In the genomic region with DNA sequence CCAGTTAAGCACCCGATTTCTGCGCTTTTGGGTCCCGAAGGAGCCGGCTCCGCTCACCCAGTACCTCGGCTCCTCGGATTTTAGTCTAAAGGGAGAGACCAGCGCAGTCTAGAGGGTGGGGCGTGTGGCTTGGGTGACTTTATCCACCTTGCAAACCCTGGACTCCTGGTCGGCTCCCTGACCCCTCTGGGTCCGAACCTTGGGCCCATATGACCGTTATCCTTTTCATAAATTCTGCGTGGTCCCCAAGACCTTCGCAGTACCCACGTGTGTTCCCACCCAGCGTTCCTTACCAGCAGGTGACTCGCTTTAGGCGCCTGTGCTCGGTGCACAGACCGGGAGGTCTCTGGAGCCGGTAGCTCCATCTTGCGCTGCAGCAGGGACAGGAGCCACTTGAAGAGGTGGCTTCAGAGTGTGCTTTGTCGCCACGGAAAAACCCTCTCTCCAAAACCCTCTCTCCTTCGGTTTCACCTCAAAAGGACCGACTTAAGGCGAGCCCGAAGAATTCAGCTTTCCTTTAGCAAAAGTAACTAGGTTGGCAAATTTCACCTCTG, we compare ENCODE assay signal across 7 mouse cellular contexts.
DNase-seq lines count a peak whose midpoint lies in the region; ATAC-seq and TF ChIP-seq lines count a peak whose summit lies in the region.

No protein-coding gene starts in this region.

- WGBS in lung, adult 2 months, result 2% methylated on average over 28 of the region's 28 CpGs
- WGBS in embryonic facial prominence, embryonic 15.5 days, result under 1% methylated on average over 28 of the region's 28 CpGs
- under 1% methylated on average over 28 of the region's 28 CpGs for WGBS in hindbrain, embryonic 15.5 days
- under 1% methylated on average over 28 of the region's 28 CpGs for WGBS in midbrain, embryonic 11.5 days

- H3K4me1 ChIP-seq in lung, adult 2 months (ENCODE audit: control insufficient read depth, insufficient read depth, low read length), result no peaks in the 10 kb centered on the region
- peaks cover 22% of the 10 kb centered on the region; the same call in 1 of the 2 replicates for H3K4me1 ChIP-seq in embryonic facial prominence, embryonic 15.5 days
- peaks cover 16% of the 10 kb centered on the region for H3K4me1 ChIP-seq in hindbrain, embryonic 15.5 days (replicated peaks)
- no peaks in the 10 kb centered on the region for H3K4me1 ChIP-seq in midbrain, embryonic 11.5 days (ENCODE audit: control insufficient read depth, insufficient read depth, low read length)

- H3K4me2 ChIP-seq in embryonic facial prominence, embryonic 15.5 days (replicated peaks), result peak overlapping the region; percentile 95
- H3K4me2 ChIP-seq in hindbrain, embryonic 15.5 days, result peak overlapping the region; percentile 84
- H3K4me2 ChIP-seq in midbrain, embryonic 11.5 days, result peak overlapping the region; percentile 93

- H3K9me3 ChIP-seq in embryonic facial prominence, embryonic 15.5 days (replicated peaks), result no peaks in the 10 kb centered on the region
- H3K9me3 ChIP-seq in hindbrain, embryonic 15.5 days, result no peaks in the 10 kb centered on the region
- H3K9me3 ChIP-seq in midbrain, embryonic 11.5 days (ENCODE audit: control insufficient read depth, low read length), result no peaks in the 10 kb centered on the region

- no peak overlapping the region for H3K27ac ChIP-seq in embryonic facial prominence, embryonic 15.5 days (replicated peaks)
- peak overlapping the region; percentile 73 for H3K27ac ChIP-seq in hindbrain, embryonic 15.5 days (replicated peaks)
- no peak overlapping the region for H3K27ac ChIP-seq in midbrain, embryonic 11.5 days (ENCODE audit: low read depth, low read length)

- peaks cover 16% of the 10 kb centered on the region for H3K27me3 ChIP-seq in embryonic facial prominence, embryonic 15.5 days
- no peaks in the 10 kb centered on the region for H3K27me3 ChIP-seq in hindbrain, embryonic 15.5 days
- peaks cover 16% of the 10 kb centered on the region; the same call in 1 of the 2 replicates for H3K27me3 ChIP-seq in midbrain, embryonic 11.5 days (ENCODE audit: control insufficient read depth, insufficient read depth, low read length)

- H3K9ac ChIP-seq in embryonic facial prominence, embryonic 15.5 days, result peak overlapping the region; percentile 31
- H3K9ac ChIP-seq in hindbrain, embryonic 15.5 days, result peak overlapping the region; percentile 76
- H3K9ac ChIP-seq in midbrain, embryonic 11.5 days (ENCODE audit: low read length), result peak overlapping the region; percentile 73

- no peak for TF ChIP-seq POLR2A in lung, adult 2 months (IDR thresholded peaks at IDR 0.05; ENCODE audit: borderline replicate concordance, extremely low read depth, low read depth, low read length)

- peak overlapping the region; percentile 70 for H3K4me3 ChIP-seq in lung, adult 2 months (replicated peaks; ENCODE audit: extremely low read depth, low read depth, low read length)
- H3K4me3 ChIP-seq in embryonic facial prominence, embryonic 15.5 days (replicated peaks), result peak overlapping the region; percentile 71
- H3K4me3 ChIP-seq in hindbrain, embryonic 15.5 days, result peak overlapping the region; percentile 83
- H3K4me3 ChIP-seq in midbrain, embryonic 11.5 days (ENCODE audit: low read depth, low read length), result peak overlapping the region; percentile 61

- ATAC-seq in embryonic facial prominence, embryonic 15.5 days (ENCODE audit: insufficient number of reproducible peaks, low FRiP score, low TSS enrichment, low read depth), result peak; percentile 74; the same call in 1 of the 2 replicates
- peak; percentile 71 for ATAC-seq in hindbrain, embryonic 15.5 days (ENCODE audit: low FRiP score, low read depth)
- ATAC-seq in midbrain, embryonic 11.5 days (ENCODE audit: low FRiP score), result peak; percentile 77
- ATAC-seq in erythroid progenitor cell, adult 5-6 weeks (replicated peaks; ENCODE audit: low FRiP score, poor library complexity, severe bottlenecking), result no peak

- TF ChIP-seq CTCF in lung, adult 2 months (IDR thresholded peaks at IDR 0.05; ENCODE audit: insufficient read depth, low read length), result no peak

- DNase-seq in lung, adult 2 months, result no peak
- DNase-seq in lung, postnatal 25 days (ENCODE audit: low spot score), result no peak
- DNase-seq in midbrain, embryonic 11.5 days (ENCODE audit: low spot score, missing footprints), result peak; percentile 96
- DNase-seq in cerebellum, adult 8-10 months, result no peak

- H3K36me3 ChIP-seq in embryonic facial prominence, embryonic 15.5 days, result no peaks in the 10 kb centered on the region
- H3K36me3 ChIP-seq in hindbrain, embryonic 15.5 days, result no peaks in the 10 kb centered on the region
- no peaks in the 10 kb centered on the region for H3K36me3 ChIP-seq in midbrain, embryonic 11.5 days (ENCODE audit: control insufficient read depth, insufficient read depth, low read length)
